Mouse (Mus musculus): ENCODE measurements around the gene Tagap1.
"Not testable (repeated sequence)": the region's sequence is repeated elsewhere in the genome, so short reads cannot be mapped to it uniquely, and the experiment has no call there.

DNA sequence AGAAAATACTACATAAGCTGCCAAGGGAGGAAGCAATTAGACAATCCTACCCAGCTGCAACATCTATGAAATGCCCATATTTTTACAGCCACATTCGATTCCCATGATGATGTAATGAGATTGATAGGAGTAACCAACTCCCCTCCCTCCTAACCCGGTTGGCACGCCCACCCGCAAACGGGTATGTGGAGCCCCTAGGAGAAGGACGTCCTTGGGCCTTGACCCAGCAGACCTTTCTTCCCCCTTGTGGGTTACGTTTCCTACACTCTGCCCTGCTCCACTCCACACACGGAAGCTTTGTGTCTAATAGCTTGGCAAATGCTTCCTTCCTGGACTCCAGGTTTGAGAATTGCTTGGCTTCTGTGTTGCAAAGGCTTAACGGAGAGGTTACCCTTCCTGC lies 48.9 kb upstream of the Tagap1 start:
- TF ChIP-seq CTCF, EP300 (IDR thresholded peaks at IDR 0.05; ENCODE audit: low read depth): not testable (repeated sequence)
